ENCODE assay signal across 16 mouse cellular contexts in the genomic region with DNA sequence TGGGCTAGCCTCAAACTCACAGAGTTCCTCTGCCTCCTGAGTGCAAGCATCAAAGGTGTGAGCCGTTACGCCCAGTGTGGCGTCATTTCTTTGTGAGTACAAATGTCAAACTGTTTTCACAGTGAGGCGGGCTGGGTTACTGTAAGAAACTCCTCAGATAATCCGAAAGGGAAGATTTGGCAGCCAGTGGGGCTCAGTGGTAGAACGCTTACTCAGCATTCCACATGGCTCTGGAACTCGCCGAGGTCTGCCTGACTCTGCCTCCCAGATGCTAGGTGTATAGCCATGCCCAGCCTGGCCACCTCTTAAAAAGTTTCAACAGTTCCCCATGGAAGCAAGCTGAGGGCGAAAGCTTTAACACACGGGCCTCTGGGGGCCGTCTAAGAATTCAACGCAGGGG. TPM values are rescaled to one million over a fixed set of nuclear protein-coding genes. Genes with fewer than 3 reads are reported as not detected.
"Had no signal": no experiment of that assay in that cellular context is flagged by ENCODE, and none has a peak within 500 bp of the region (broad histone marks: within the 10 kb centered on the region; RNA-seq: fewer than 3 reads in every experiment).

No protein-coding gene starts in this region.

- H3K4me2 ChIP-seq: liver, embryonic 15.5 days; lung, embryonic 15.5 days; midbrain, embryonic 12.5 days; stomach, embryonic 15.5 days had no signal

- H3K27me3 ChIP-seq: midbrain, embryonic 12.5 days had no signal

- H3K27ac ChIP-seq: liver, embryonic 15.5 days; lung, embryonic 15.5 days; macrophage; midbrain, embryonic 12.5 days; stomach, embryonic 15.5 days; stomach, postnatal 0 days had no signal

- H3K9ac ChIP-seq: liver, embryonic 15.5 days; liver, postnatal 0 days; lung, embryonic 15.5 days; midbrain, embryonic 12.5 days; stomach, embryonic 15.5 days had no signal

- DNase-seq: lung, adult 2 months; thymus, postnatal 25 days had no signal

- H3K9me3 ChIP-seq: liver, embryonic 15.5 days; lung, embryonic 15.5 days; megakaryocyte, embryonic 14.5 days; midbrain, embryonic 12.5 days; stomach, embryonic 15.5 days had no signal

- H3K4me3 ChIP-seq: liver, embryonic 15.5 days; lung, embryonic 15.5 days; megakaryocyte, embryonic 14.5 days; midbrain, embryonic 12.5 days; stomach, embryonic 15.5 days had no signal

- H3K36me3 ChIP-seq: liver, embryonic 15.5 days; lung, embryonic 15.5 days; stomach, embryonic 15.5 days had no signal

RNA-seq across cellular contexts. Expression of a gene that starts 19.6 kb away (rescaled TPM):
- total RNA-seq: monocyte, adult 5-6 weeks had no signal
- polyA plus RNA-seq: macrophage had no signal

RNA-seq across cellular contexts. Expression of a gene that starts 54.8 kb away (rescaled TPM):
- total RNA-seq: monocyte, adult 5-6 weeks; neutrophil, adult 5-6 weeks had no signal
- polyA plus RNA-seq: liver, embryonic 15.5 days; liver, postnatal 0 days; lung, adult 2 months; lung, embryonic 15.5 days; lung, postnatal 0 days; macrophage; neural tube, embryonic 11.5 days; spleen, adult 2 months; stomach, embryonic 15.5 days; stomach, postnatal 0 days; urinary bladder, adult 2 months had no signal

RNA-seq across cellular contexts. Expression of a gene that starts 59.1 kb away (rescaled TPM):
- total RNA-seq: neutrophil, adult 5-6 weeks had no signal
- polyA plus RNA-seq: macrophage had no signal
